Mouse (Mus musculus): ENCODE measurements at regions not wholly inside any gene's neighbourhood (a gene's known extent, or its start where the extent isn't known, plus 50 kb on each side); places are given as distances from the start of the nearest gene placed in this dataset.

DNA sequence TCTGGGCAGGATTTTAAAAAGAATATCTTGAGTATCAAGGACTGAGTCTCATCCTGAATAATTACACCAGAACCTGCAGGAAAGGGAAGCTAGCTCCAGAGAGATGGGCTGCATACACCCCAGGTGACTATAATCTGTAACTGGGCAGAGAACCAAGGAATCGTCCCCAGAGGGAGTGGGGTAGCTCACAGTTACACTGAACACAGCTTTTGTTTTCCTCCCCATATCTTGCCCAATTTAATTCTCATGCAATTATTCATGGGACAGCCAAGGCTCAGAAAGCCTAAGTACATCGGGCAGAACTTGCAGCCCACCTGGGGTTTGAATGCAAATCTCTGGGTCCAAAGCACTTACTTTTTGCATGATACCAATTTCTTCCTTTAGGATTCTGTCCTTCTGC lies 59.5 kb upstream of the Tmem178 start:
- TF ChIP-seq CTCF (IDR thresholded peaks at IDR 0.05; ENCODE audit: extremely low read depth, insufficient read depth, insufficient read length, insufficient replicate concordance): no peak
- TF ChIP-seq POLR2A (IDR thresholded peaks at IDR 0.05; ENCODE audit: low read depth, low read length): no peak
